16 mouse cellular contexts compared by ENCODE assay signal in genomic region chrX:77410812-77411211, GRCm38 (mm10).
A peak's percentile ranks its signal among the peaks of the same experiment; 100 is the strongest.
DNase-seq lines count a peak whose midpoint lies in the region; TF ChIP-seq lines count a peak whose summit lies in the region.
"Had no signal": no experiment of that assay in that cellular context is flagged by ENCODE, and none has a peak within 500 bp of the region (broad histone marks: within the 10 kb centered on the region; RNA-seq: fewer than 3 reads in every experiment).

No protein-coding gene starts in this region.

- no peak for TF ChIP-seq CTCF in kidney, adult 2 months (conservative IDR thresholded peaks at IDR 0.05; ENCODE audit: insufficient read depth, insufficient read length, low read depth, low read length)
- no peak for TF ChIP-seq CTCF in embryonic fibroblast, embryonic 13.5 days (IDR thresholded peaks at IDR 0.05; ENCODE audit: borderline replicate concordance, insufficient read depth, low read length)

- H3K36me3 ChIP-seq in kidney, adult 2 months (ENCODE audit: control insufficient read depth, insufficient read depth, low read length) = no peaks in the 10 kb centered on the region
- H3K36me3 ChIP-seq: embryonic facial prominence, embryonic 10.5 days; forebrain, embryonic 10.5 days; heart, embryonic 15.5 days had no signal

- H3K4me1 ChIP-seq in kidney, adult 2 months (ENCODE audit: control insufficient read depth, insufficient read depth, low read length) = 0 out of 2 replicates have a peak, but pooled peaks cover 3% of the 10 kb centered on the region
- peaks cover 3% of the 10 kb centered on the region; the same call in 1 of the 2 replicates for H3K4me1 ChIP-seq in embryonic fibroblast, embryonic 13.5 days (ENCODE audit: control insufficient read depth, insufficient read depth, low read length)
- H3K4me1 ChIP-seq: embryonic facial prominence, embryonic 10.5 days; forebrain, embryonic 10.5 days; heart, embryonic 15.5 days had no signal

- TF ChIP-seq POLR2A in kidney, adult 2 months (IDR thresholded peaks at IDR 0.05; ENCODE audit: low read depth, low read length) = no peak
- no peak for TF ChIP-seq POLR2A in embryonic fibroblast, embryonic 13.5 days (IDR thresholded peaks at IDR 0.05; ENCODE audit: low read depth, low read length)

- H3K4me3 ChIP-seq in kidney, adult 2 months (ENCODE audit: insufficient read depth, low read depth, low read length) = no peak overlapping the region
- no peak overlapping the region for H3K4me3 ChIP-seq in embryonic fibroblast, embryonic 13.5 days (ENCODE audit: insufficient read depth, low read length)
- H3K4me3 ChIP-seq: embryonic facial prominence, embryonic 10.5 days; erythroblast, embryonic 14.5 days; forebrain, embryonic 10.5 days; heart, embryonic 15.5 days had no signal

- DNase-seq in kidney, adult 2 months = peak; percentile 24
- no peak for DNase-seq in kidney, adult 11 months
- DNase-seq in lung, postnatal 25 days (ENCODE audit: low spot score) = peak; percentile 29
- DNase-seq in lung, adult 18-20 months = no peak
- peak; percentile 43 for DNase-seq in NIH3T3 (ENCODE audit: low read depth)
- DNase-seq in layer of hippocampus, adult 8-10 months (ENCODE audit: low spot score in 2 of 2) = no peak
- no peak for DNase-seq in layer of hippocampus, adult 18-20 months (ENCODE audit: low spot score in 2 of 2)
- DNase-seq: adrenal gland, postnatal 14 days; cerebellum, adult 2 months; gastrocnemius, postnatal 10 days; heart, postnatal 14 days had no signal

- no peak overlapping the region for H3K27ac ChIP-seq in kidney, adult 2 months (ENCODE audit: insufficient read depth, low read depth, low read length)
- peak overlapping the region; percentile 34; the same call in 1 of the 2 replicates for H3K27ac ChIP-seq in embryonic fibroblast, embryonic 13.5 days (ENCODE audit: insufficient read depth, low read length)
- H3K27ac ChIP-seq: embryonic facial prominence, embryonic 10.5 days; forebrain, embryonic 10.5 days; heart, embryonic 15.5 days had no signal

- no peaks in the 10 kb centered on the region for H3K27me3 ChIP-seq in kidney, adult 2 months (replicated peaks; ENCODE audit: control insufficient read depth, insufficient read depth, low read length)
- H3K27me3 ChIP-seq: heart, embryonic 15.5 days had no signal

Comparison
In these comparisons a context has a peak if more than half of its experiments do, and no peak if none do; other contexts are left out.
1. DNase-seq: peak in kidney, adult 2 months (single experiment), lung, postnatal 25 days (single experiment) and NIH3T3 (single experiment); none in kidney, adult 11 months (single experiment), lung, adult 18-20 months (0 of 2), layer of hippocampus, adult 8-10 months (0 of 2) and layer of hippocampus, adult 18-20 months (0 of 2).